Mouse (Mus musculus) limb, embryonic 11.5 days (tissue): ENCODE results near the gene Rpgr. TPM values are rescaled to one million over a fixed set of nuclear protein-coding genes. Genes with fewer than 3 reads are reported as not detected.

Experiments
- ATAC-seq: fragments of 200-750 bp; cut with Nextera tagmentation; 2 replicates; pipeline ENCODE4 v1.8.0; 2017; ENCODE audit warnings: low read depth; ENCODE audit not compliant: insufficient number of reproducible peaks, low FRiP score, low TSS enrichment
- DNase-seq: peaks from one replicate; pipeline ENCODE4 v3.0.0-alpha.2; 2015; ENCODE audit warnings: low spot score
- H3K27ac ChIP-seq: fragments of 300-500 bp; sonication (generic); replicated peaks from 2 replicates; pipeline ENCODE4 v1.5.1; 2014; ENCODE audit warnings: low read depth, mild to moderate bottlenecking, low read length
- H3K27me3 ChIP-seq: fragments of 300-500 bp; sonication (generic); 2 replicates; pipeline ENCODE4 v1.6.1; 2014; ENCODE audit warnings: mild to moderate bottlenecking, low read length, mixed read lengths; ENCODE audit not compliant: control insufficient read depth, insufficient read depth
- H3K36me3 ChIP-seq: fragments of 300-500 bp; sonication (generic); 2 replicates; pipeline ENCODE4 v1.6.1; 2014; ENCODE audit warnings: mild to moderate bottlenecking, low read length, moderate library complexity, mixed read lengths; ENCODE audit not compliant: control insufficient read depth, insufficient read depth
- H3K4me1 ChIP-seq: fragments of 300-500 bp; sonication (generic); 2 replicates; pipeline ENCODE4 v1.6.1; 2014; ENCODE audit warnings: low read length, mixed read lengths; ENCODE audit not compliant: control insufficient read depth, insufficient read depth
- H3K4me2 ChIP-seq: fragments of 300-500 bp; sonication (generic); 2 replicates; pipeline ENCODE4 v1.6.1; 2014; ENCODE audit warnings: low read depth, mild to moderate bottlenecking, moderate library complexity; ENCODE audit not compliant: severe bottlenecking
- H3K4me3 ChIP-seq: fragments of 300-500 bp; sonication (generic); 2 replicates; pipeline ENCODE4 v1.5.1; 2014; ENCODE audit warnings: low read depth, low read length
- H3K9ac ChIP-seq: fragments of 300-500 bp; sonication (generic); 2 replicates; pipeline ENCODE4 v1.6.1; 2014; ENCODE audit warnings: mild to moderate bottlenecking, low read length
- H3K9me3 ChIP-seq: fragments of 300-500 bp; sonication (generic); 2 replicates; pipeline ENCODE4 v1.6.1; 2016; ENCODE audit warnings: low read length; ENCODE audit not compliant: control insufficient read depth
- WGBS: fragments of 180-500 bp; shearing (Covaris S2); extraction: QIAGEN DNeasy Blood & Tissue Kit; methylation state at CpG from one replicate; pipeline ENCODE4 v1.1.7; 2014; 5-methylcytosine and 5-hydroxymethylcytosine counted together
- polyA plus RNA-seq: library from polyadenylated mRNA; unstranded; fragments of >200 nt; fragmentation: Nextera tagmentation; extraction: Ambion mirVana; gene quantifications from 2 replicates; pipeline ENCODE4 v1.2.1, GENCODE M21; 2014

Rpgr gene
- polyA plus RNA-seq: 22.1 and 24.5 TPM in 2 replicates

- Histone ChIP-seq H3K9ac (peak within 1 kb of the TSS; percentile 62), H3K4me2 (peak within 1 kb of the TSS; percentile 30; the same call in 1 of the 2 replicates), H3K36me3 (no peaks in the 10 kb centered on the region), H3K27ac (0 out of 2 replicates have a peak within 1 kb of the TSS, but pooled peaks have one; percentile 21), H3K27me3 (no peaks in the 10 kb centered on the region), H3K4me1 (no peaks in the 10 kb centered on the region), H3K9me3 (no peaks in the 10 kb centered on the region), H3K4me3 (peak within 1 kb of the TSS; percentile 37)
- WGBS: 21% methylated on average over 42 of the region's 47 CpGs
- ATAC-seq: peak; percentile 98
- peak; percentile 91 for DNase-seq
These were observed at the start of gene Rpgr for GRCm38 (mm10) chrX:10216410-10216949. Gene Rpgr, minus strand, starts transcription at chrX:10216920.

- no peak for DNase-seq
- H3K4me2 ChIP-seq: no peak overlapping the region
- WGBS: 83% methylated on average over 5 of the region's 5 CpGs
- H3K27me3 ChIP-seq: no peaks in the 10 kb centered on the region
- no peak for ATAC-seq
- H3K9me3 ChIP-seq: no peaks in the 10 kb centered on the region
- H3K27ac ChIP-seq: no peak overlapping the region
- H3K9ac ChIP-seq: no peak overlapping the region
- H3K4me3 ChIP-seq: no peak overlapping the region
- H3K4me1 ChIP-seq: no peaks in the 10 kb centered on the region
- H3K36me3 ChIP-seq: no peaks in the 10 kb centered on the region
These were observed 41.5 kb upstream of the Rpgr start for GRCm38 (mm10) chrX:10258260-10258659.

- WGBS: 81% methylated on average over 1 of the region's 1 CpGs
- Histone ChIP-seq H3K4me2 (no peak overlapping the region), H3K36me3 (no peaks in the 10 kb centered on the region), H3K27me3 (no peaks in the 10 kb centered on the region), H3K4me3 (no peak overlapping the region), H3K9ac (no peak overlapping the region), H3K27ac (no peak overlapping the region), H3K4me1 (no peaks in the 10 kb centered on the region), H3K9me3 (no peaks in the 10 kb centered on the region)
- DNase-seq (no peak), ATAC-seq (no peak)
These were observed 41.1 kb upstream of the Rpgr start for GRCm38 (mm10) chrX:10257774-10258173.

GRCm38 (mm10) chrX:10251852-10252504 is 35.3 kb upstream of the Rpgr start, which contains the start of gene Otc:
Gene Otc, plus strand, starts transcription at chrX:10252305.
- Histone ChIP-seq H3K36me3 (no peaks in the 10 kb centered on the region), H3K4me3 (no peak within 1 kb of the TSS), H3K9me3 (no peaks in the 10 kb centered on the region), H3K27ac (no peak within 1 kb of the TSS), H3K9ac (no peak within 1 kb of the TSS), H3K27me3 (no peaks in the 10 kb centered on the region), H3K4me1 (no peaks in the 10 kb centered on the region), H3K4me2 (no peak within 1 kb of the TSS)
- ATAC-seq: no peak
- no peak for DNase-seq
- WGBS: 65% methylated on average over 2 of the region's 2 CpGs

- ATAC-seq: no peak
- Histone ChIP-seq H3K27ac (no peak overlapping the region), H3K4me3 (no peak overlapping the region), H3K36me3 (no peaks in the 10 kb centered on the region), H3K9me3 (no peaks in the 10 kb centered on the region), H3K27me3 (no peaks in the 10 kb centered on the region), H3K9ac (no peak overlapping the region), H3K4me2 (no peak overlapping the region), H3K4me1 (no peaks in the 10 kb centered on the region)
- DNase-seq: no peak
These were observed 34.6 kb upstream of the Rpgr start for GRCm38 (mm10) chrX:10251357-10251756.

- no peak for ATAC-seq
- Histone ChIP-seq H3K27ac (no peak overlapping the region), H3K4me1 (no peaks in the 10 kb centered on the region), H3K36me3 (no peaks in the 10 kb centered on the region), H3K4me3 (no peak overlapping the region), H3K27me3 (no peaks in the 10 kb centered on the region), H3K9ac (no peak overlapping the region), H3K9me3 (no peaks in the 10 kb centered on the region; the same call in 1 of the 2 replicates), H3K4me2 (no peak overlapping the region)
- 74% methylated on average over 3 of the region's 3 CpGs for WGBS
- DNase-seq: no peak
These were observed 27.2 kb upstream of the Rpgr start for GRCm38 (mm10) chrX:10243916-10244315.

GRCm38 (mm10) chrX:10239515-10239914 is 22.8 kb upstream of the Rpgr start:
- Histone ChIP-seq H3K4me2 (no peak overlapping the region), H3K9me3 (no peaks in the 10 kb centered on the region; the same call in 1 of the 2 replicates), H3K27me3 (no peaks in the 10 kb centered on the region), H3K27ac (no peak overlapping the region), H3K9ac (no peak overlapping the region), H3K36me3 (no peaks in the 10 kb centered on the region), H3K4me1 (no peaks in the 10 kb centered on the region), H3K4me3 (no peak overlapping the region)
- ATAC-seq (no peak), DNase-seq (no peak)
- WGBS: 63% methylated on average over 4 of the region's 4 CpGs

- H3K9ac ChIP-seq: no peak overlapping the region
- H3K4me3 ChIP-seq: no peak overlapping the region
- H3K27ac ChIP-seq: no peak overlapping the region
- no peak overlapping the region for H3K4me2 ChIP-seq
- H3K4me1 ChIP-seq: no peaks in the 10 kb centered on the region
- H3K36me3 ChIP-seq: no peaks in the 10 kb centered on the region
- H3K27me3 ChIP-seq: no peaks in the 10 kb centered on the region
- ATAC-seq (no peak), DNase-seq (no peak)
- 84% methylated on average over 3 of the region's 3 CpGs for WGBS
- no peaks in the 10 kb centered on the region for H3K9me3 ChIP-seq
These were observed 17.9 kb upstream of the Rpgr start for GRCm38 (mm10) chrX:10234617-10235016.
